Mouse (Mus musculus) embryonic facial prominence, embryonic 11.5 days (tissue): ENCODE data around the gene Olfr1135. TPM values are rescaled to one million over a fixed set of nuclear protein-coding genes. Genes with fewer than 3 reads are reported as not detected.

Experiments
- ATAC-seq: fragments of 200-750 bp; cut with Nextera tagmentation; replicated peaks from 2 replicates; pipeline ENCODE4 v1.8.0; 2017; ENCODE audit warnings: low read depth; ENCODE audit not compliant: insufficient number of reproducible peaks, low FRiP score, low TSS enrichment
- DNase-seq: peaks from one replicate; pipeline ENCODE4 v3.0.0-alpha.2; 2015; ENCODE audit warnings: low spot score
- H3K27ac ChIP-seq: fragments of 300-500 bp; sonication (generic); replicated peaks from 2 replicates; pipeline ENCODE4 v1.5.1; 2014; ENCODE audit warnings: mild to moderate bottlenecking, low read depth, low read length, control low read depth
- H3K27me3 ChIP-seq: fragments of 300-500 bp; sonication (generic); 2 replicates; pipeline ENCODE4 v1.6.1; 2014; ENCODE audit warnings: mild to moderate bottlenecking, low read length, moderate library complexity, mixed read lengths; ENCODE audit not compliant: control insufficient read depth, insufficient read depth
- H3K36me3 ChIP-seq: fragments of 300-500 bp; sonication (generic); replicated peaks from 2 replicates; pipeline ENCODE4 v1.6.1; 2014; ENCODE audit warnings: low read depth, mild to moderate bottlenecking, low read length, moderate library complexity, mixed read lengths; ENCODE audit not compliant: control insufficient read depth, insufficient read depth
- H3K4me1 ChIP-seq: fragments of 300-500 bp; sonication (generic); 2 replicates; pipeline ENCODE4 v1.6.1; 2014; ENCODE audit warnings: low read length, mixed read lengths; ENCODE audit not compliant: control insufficient read depth, insufficient read depth
- H3K4me2 ChIP-seq: fragments of 300-500 bp; sonication (generic); 2 replicates; pipeline ENCODE4 v1.6.1; 2014; ENCODE audit warnings: low read depth, mild to moderate bottlenecking, control low read depth, low read length, moderate library complexity
- H3K4me3 ChIP-seq: fragments of 300-500 bp; sonication (generic); 2 replicates; pipeline ENCODE4 v1.5.1; 2014; ENCODE audit warnings: low read depth, low read length, control low read depth
- H3K9ac ChIP-seq: fragments of 300-500 bp; sonication (generic); replicated peaks from 2 replicates; pipeline ENCODE4 v1.6.1; 2014; ENCODE audit warnings: mild to moderate bottlenecking, control low read depth, low read length
- H3K9me3 ChIP-seq: fragments of 300-500 bp; sonication (generic); replicated peaks from 2 replicates; pipeline ENCODE4 v1.6.1; 2016; ENCODE audit warnings: mild to moderate bottlenecking, low read length, inconsistent platforms, mixed read lengths; ENCODE audit not compliant: control insufficient read depth
- WGBS: fragments of 180-500 bp; shearing (Covaris S2); extraction: QIAGEN DNeasy Blood & Tissue Kit; methylation state at CpG from one replicate; pipeline ENCODE4 v1.1.7; 2014; 5-methylcytosine and 5-hydroxymethylcytosine counted together
- polyA plus RNA-seq: library from polyadenylated mRNA; unstranded; fragments of >200 nt; fragmentation: Nextera tagmentation; extraction: Ambion mirVana; gene quantifications from 2 replicates; pipeline ENCODE4 v1.2.1, GENCODE M21; 2014

Olfr1135 gene
- not detected in 2 replicates for polyA plus RNA-seq

DNA sequence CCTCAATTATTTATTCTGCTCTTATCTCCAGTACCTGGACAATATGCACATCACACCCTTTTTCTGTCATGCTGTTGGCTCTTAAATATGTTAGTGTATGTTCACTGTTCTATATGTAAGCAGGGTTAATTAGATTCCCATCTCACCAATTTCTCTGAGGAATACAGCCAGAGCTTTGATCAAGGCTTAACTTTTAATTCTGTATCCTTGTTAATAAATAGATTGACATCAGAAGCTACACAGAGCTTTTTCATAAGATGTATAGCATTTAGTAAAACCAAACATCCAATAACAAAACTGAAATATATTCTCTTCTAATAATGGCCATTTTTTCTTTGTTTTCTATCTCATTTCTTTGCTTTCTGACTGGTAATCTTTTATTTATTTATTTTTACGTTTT is at the start of gene Olfr1135:
TSS of gene Olfr1135 (minus strand) at position 101 of the 400 bp plus-strand sequence.
- H3K4me1 ChIP-seq = no peaks in the 10 kb centered on the region

DNA sequence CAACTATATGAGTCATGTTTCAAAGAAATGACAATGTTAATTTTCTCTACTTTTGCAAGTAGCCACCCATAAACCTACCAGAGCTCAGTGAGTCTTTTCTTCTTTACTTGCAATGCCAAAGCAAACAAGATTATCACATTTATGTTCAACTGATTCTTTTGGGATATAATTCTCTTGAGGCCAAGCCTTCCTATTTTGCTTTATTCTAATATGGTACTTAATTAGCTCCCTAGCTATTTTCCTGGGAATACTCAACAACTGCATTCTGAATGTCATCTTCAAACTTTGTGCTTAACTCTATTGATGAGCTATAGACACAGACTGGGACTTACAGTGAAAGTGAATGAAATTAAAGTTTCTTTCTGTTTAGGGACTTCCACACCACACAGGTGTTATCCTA is 39.6 kb upstream of the Olfr1135 start, which contains the start of gene Olfr1137:
TSS of gene Olfr1137 (minus strand) at position 101 of the 400 bp plus-strand sequence.
- no peaks in the 10 kb centered on the region for H3K4me1 ChIP-seq
- H3K27me3 ChIP-seq = no peaks in the 10 kb centered on the region
- no peaks in the 10 kb centered on the region for H3K9me3 ChIP-seq
- no peak within 1 kb of the TSS for H3K9ac ChIP-seq
- no peak for DNase-seq
- no peak within 1 kb of the TSS for H3K4me3 ChIP-seq
- no peaks in the 10 kb centered on the region for H3K36me3 ChIP-seq
- no peak within 1 kb of the TSS for H3K27ac ChIP-seq
- ATAC-seq = no peak
- no peak within 1 kb of the TSS for H3K4me2 ChIP-seq

More for the DNA sequence above, at the start of gene Olfr1135:
- no peak within 1 kb of the TSS for H3K4me3 ChIP-seq
- DNase-seq (no peak), ATAC-seq (no peak)
- no peaks in the 10 kb centered on the region for H3K27me3 ChIP-seq
- no peak within 1 kb of the TSS for H3K27ac ChIP-seq
- H3K9ac ChIP-seq = no peak within 1 kb of the TSS
- WGBS = 23% methylated on average over 1 of the region's 1 CpGs
- H3K9me3 ChIP-seq = no peaks in the 10 kb centered on the region
- H3K36me3 ChIP-seq = no peaks in the 10 kb centered on the region
- no peak within 1 kb of the TSS for H3K4me2 ChIP-seq

- Histone ChIP-seq H3K36me3 (no peaks in the 10 kb centered on the region), H3K9me3 (no peaks in the 10 kb centered on the region), H3K27me3 (no peaks in the 10 kb centered on the region), H3K9ac (no peak within 1 kb of the TSS), H3K4me3 (no peak within 1 kb of the TSS), H3K4me2 (no peak within 1 kb of the TSS), H3K4me1 (no peaks in the 10 kb centered on the region), H3K27ac (no peak within 1 kb of the TSS)
- DNase-seq (no peak), ATAC-seq (no peak)
Observed at GRCm38 (mm10) chr2:87693847-87694246, 20.4 kb upstream of the Olfr1135 start, which contains the start of gene Olfr1136. Olfr1136 (minus strand) TSS chr2:87693947.

GRCm38 (mm10) chr2:87658360-87658759 is 15.1 kb downstream of the Olfr1135 start, which contains the start of gene Olfr1134:
Olfr1134 (minus strand) TSS chr2:87658460.
- no peak for ATAC-seq
- Histone ChIP-seq H3K4me3 (no peak within 1 kb of the TSS), H3K27ac (no peak within 1 kb of the TSS)

DNA sequence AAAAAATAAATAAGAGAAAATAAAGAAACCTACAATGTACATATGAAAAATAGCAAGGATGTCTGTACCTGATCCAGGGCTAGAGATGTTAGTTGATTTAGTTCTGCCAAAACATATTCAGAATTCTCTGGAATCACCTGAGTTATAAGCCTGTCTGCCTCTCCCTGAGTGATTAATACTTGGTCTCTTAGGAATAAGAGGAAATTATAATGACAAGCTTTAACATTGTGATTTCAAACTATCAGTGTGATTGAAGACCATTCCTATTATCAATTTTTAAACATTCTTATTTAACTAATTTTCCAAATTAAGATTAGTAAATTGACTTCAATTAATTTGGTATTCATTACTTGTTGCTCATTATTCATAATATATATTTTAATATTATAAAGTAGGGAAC is 26.2 kb downstream of the Olfr1135 start, which contains the start of gene Olfr1133:
TSS of gene Olfr1133 (minus strand) at position 101 of the 400 bp plus-strand sequence.
- ATAC-seq = no peak
- no peak within 1 kb of the TSS for H3K4me3 ChIP-seq
- H3K36me3 ChIP-seq = no peaks in the 10 kb centered on the region

More at GRCm38 (mm10) chr2:87658360-87658759, 15.1 kb downstream of the Olfr1135 start, which contains the start of gene Olfr1134:
- Histone ChIP-seq H3K9me3 (no peaks in the 10 kb centered on the region), H3K4me2 (no peak within 1 kb of the TSS), H3K36me3 (no peaks in the 10 kb centered on the region), H3K9ac (no peak within 1 kb of the TSS), H3K4me1 (no peaks in the 10 kb centered on the region), H3K27me3 (no peaks in the 10 kb centered on the region)
- no peak for DNase-seq
- WGBS = 91% methylated on average over 2 of the region's 2 CpGs

GRCm38 (mm10) chr2:87642441-87642840 is 31.0 kb downstream of the Olfr1135 start:
- Histone ChIP-seq H3K27me3 (no peaks in the 10 kb centered on the region), H3K9ac (no peak overlapping the region), H3K4me2 (no peak overlapping the region), H3K36me3 (no peaks in the 10 kb centered on the region), H3K4me3 (no peak overlapping the region), H3K27ac (no peak overlapping the region), H3K9me3 (no peaks in the 10 kb centered on the region), H3K4me1 (no peaks in the 10 kb centered on the region)
- DNase-seq (no peak), ATAC-seq (no peak)

More for the DNA sequence above, 26.2 kb downstream of the Olfr1135 start, which contains the start of gene Olfr1133:
- H3K9ac ChIP-seq = no peak within 1 kb of the TSS
- H3K27ac ChIP-seq = no peak within 1 kb of the TSS
- no peaks in the 10 kb centered on the region for H3K4me1 ChIP-seq
- H3K9me3 ChIP-seq = no peaks in the 10 kb centered on the region
- H3K4me2 ChIP-seq = no peak within 1 kb of the TSS
- H3K27me3 ChIP-seq = no peaks in the 10 kb centered on the region
- DNase-seq = no peak

DNA sequence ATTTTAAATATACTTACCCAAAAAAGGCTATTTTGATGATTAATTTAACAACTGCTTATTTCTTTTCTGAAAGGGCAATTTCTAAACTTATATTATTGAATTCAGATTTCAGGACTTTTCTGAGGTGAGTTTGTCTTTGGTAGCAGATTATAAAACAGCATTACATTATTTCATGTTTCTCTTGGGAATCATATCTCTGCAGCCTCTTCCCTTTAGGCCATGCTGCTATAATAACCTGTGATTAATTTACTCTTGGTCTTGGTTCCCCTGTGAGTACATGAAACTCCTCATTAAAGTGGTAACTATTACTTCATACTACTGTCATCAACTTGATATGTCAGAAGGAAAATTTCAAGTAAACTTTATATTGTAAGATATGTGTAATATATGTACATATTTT is 36.0 kb downstream of the Olfr1135 start, which contains the start of gene Olfr1132:
TSS of gene Olfr1132 (minus strand) at position 101 of the 400 bp plus-strand sequence.
- H3K4me1 ChIP-seq = no peaks in the 10 kb centered on the region
- H3K4me2 ChIP-seq = no peak within 1 kb of the TSS
- H3K9ac ChIP-seq = no peak within 1 kb of the TSS
- ATAC-seq = no peak
- H3K9me3 ChIP-seq = no peaks in the 10 kb centered on the region
- no peak for DNase-seq
- H3K27ac ChIP-seq = no peak within 1 kb of the TSS
- no peaks in the 10 kb centered on the region for H3K27me3 ChIP-seq
- H3K4me3 ChIP-seq = no peak within 1 kb of the TSS
- H3K36me3 ChIP-seq = no peaks in the 10 kb centered on the region

DNA sequence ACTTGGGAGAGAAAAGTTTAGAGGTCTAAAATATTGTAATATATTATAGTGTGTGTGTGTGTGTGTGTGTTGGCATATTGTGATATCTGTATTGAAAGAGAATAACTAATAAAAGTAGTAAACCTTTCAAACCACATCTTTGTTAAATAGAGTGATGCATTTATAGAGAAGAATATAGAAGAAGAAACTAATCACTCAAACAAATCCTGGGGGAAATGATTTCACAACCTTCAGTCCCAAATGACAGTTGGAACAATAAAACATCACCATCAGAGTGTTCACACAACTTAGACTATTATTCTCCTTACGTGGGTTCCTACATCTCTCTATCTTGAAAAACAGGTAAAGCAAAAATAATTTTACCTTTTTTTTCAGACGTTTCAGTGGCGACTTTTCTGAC is 46.7 kb downstream of the Olfr1135 start, which contains the start of gene Olfr1131:
TSS of gene Olfr1131 (plus strand) at position 301 of the 400 bp plus-strand sequence.
- H3K4me1 ChIP-seq = no peaks in the 10 kb centered on the region
- ATAC-seq = no peak
- no peak within 1 kb of the TSS for H3K27ac ChIP-seq
- DNase-seq = no peak
- no peaks in the 10 kb centered on the region for H3K36me3 ChIP-seq
- no peak within 1 kb of the TSS for H3K4me3 ChIP-seq
- no peak within 1 kb of the TSS for H3K4me2 ChIP-seq
- H3K27me3 ChIP-seq = no peaks in the 10 kb centered on the region
- no peaks in the 10 kb centered on the region for H3K9me3 ChIP-seq
- WGBS = 65% methylated on average over 3 of the region's 3 CpGs
- no peak within 1 kb of the TSS for H3K9ac ChIP-seq
